Mouse (Mus musculus): ENCODE measurements around the gene Rhbdf1. TPM values are rescaled to one million over a fixed set of nuclear protein-coding genes. Genes with fewer than 3 reads are reported as not detected.

The Rhbdf1 gene
- total RNA-seq, 1 experiment from 2014 or later, result 0.32 TPM

DNA sequence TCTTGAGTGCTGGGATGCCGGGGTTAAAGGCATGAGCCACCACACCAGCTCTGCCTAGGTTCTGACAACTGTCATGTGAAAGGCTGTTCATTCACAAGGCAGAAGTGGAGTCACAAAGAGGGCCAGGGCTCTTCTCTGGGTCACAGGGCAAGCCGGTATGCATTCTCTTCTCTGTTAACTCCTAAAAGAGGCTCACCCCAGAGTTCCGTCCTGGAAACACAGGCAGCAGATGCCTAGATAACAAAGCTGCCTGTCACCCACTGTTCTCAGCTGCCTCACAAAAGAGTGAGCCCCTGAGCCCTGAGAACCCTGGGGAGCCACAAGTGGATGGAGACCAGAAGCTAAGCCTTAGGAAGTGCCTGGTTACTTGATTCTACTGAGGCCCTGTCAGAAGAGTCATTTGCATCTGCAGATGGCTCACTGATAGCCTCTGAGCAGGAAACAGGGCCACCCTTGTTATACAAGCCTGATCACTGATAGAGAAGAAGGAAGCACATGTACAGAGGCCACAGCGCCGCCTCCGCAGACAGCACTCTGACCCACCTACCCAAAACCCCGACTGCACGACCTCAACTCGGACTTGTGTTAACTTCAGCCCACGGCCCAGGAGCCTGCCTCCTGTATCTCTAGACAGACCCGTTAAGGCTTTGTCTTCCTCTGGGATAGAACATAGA, 26.1 kb downstream of the Rhbdf1 start:
- peak; percentile 62 for ATAC-seq (replicated peaks; ENCODE audit: low read depth, poor library complexity, severe bottlenecking)

DNA sequence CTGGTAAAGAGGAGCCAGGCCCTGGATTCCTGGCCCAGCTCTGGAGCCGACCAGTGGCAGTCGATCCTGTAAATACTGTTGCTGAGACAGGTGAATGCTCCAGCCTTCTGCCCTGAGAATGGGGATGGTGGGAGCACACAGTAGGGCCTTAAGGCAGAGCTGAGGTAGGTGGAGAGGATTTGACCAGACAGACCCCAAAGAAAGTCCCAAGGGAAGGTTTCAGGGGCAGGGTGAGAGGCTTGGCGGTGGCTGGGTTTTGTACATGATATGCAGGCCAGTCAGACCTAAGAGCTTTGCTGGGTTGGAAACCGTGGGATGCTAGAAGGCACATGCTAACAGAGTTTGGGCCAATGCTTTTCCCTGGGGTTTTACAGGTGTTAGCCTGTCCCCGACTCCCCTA, 27.5 kb downstream of the Rhbdf1 start:
- ATAC-seq (replicated peaks; ENCODE audit: low read depth, poor library complexity, severe bottlenecking), result no peak

DNA sequence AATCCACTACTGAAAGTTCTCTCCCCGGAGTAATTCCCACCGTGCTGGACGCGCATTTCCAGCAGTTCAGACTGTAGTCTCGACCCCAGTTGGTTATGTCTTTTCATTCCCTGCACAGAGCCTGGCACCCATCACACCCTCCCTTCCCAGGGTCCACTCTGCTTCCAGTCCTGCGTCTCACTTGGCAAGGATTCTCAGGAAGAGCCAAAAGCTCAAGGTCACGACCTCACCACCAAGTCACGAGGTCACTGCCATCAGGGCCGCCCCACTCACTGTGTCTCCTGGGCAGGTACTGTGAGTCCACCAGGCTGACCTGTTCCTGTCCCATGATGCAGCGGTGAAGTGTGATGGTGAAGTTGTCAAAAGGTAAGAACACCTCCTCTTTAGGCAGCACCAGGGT, 28.0 kb downstream of the Rhbdf1 start:
- ATAC-seq (replicated peaks; ENCODE audit: low read depth, poor library complexity, severe bottlenecking), result no peak

DNA sequence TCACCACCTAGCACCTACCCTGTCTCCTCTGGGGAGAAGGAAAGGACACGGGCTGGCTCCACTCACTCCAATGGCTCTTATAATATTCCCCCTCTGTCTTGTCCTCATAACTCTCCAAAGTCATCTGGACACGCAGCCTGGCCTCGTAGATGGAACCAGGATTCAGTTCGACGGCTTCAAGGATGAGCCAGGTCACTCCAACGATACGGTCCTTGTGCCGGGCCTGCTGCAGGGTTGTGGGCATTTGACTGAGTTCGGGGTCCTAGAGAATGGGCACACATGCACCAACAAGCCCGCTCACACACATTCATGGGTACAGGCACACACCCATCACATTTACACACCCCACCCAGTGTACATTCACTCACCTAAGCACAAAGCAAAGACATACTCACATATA, 28.9 kb downstream of the Rhbdf1 start:
- no peak for ATAC-seq (replicated peaks; ENCODE audit: low read depth, poor library complexity, severe bottlenecking)

DNA sequence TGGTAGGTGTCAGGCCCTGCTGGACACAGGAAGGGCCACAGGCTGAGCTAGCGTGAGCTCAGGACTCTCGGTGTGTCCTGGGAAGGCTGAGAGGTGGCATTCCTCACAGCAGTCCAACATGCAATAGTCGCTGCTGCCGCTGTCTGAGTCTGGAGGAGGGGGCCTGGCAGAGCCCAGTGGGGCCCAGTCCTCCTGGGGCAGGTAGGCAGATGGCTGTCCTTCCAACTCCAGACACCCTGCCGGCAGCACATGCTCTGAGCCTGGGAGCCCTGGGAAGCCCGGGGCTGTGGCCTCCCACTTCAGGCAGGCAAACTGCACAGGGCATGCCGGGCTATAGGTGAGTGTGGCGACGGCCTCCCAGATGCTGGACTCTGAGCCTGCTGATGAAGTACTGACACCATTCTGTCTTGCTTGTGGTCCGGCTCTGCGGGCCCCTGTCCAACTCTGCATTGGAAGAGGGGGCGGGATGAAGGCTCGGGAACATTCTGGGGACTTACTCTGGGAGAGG, 31.4 kb downstream of the Rhbdf1 start:
- no peak for ATAC-seq (replicated peaks; ENCODE audit: low read depth, poor library complexity, severe bottlenecking)

DNA sequence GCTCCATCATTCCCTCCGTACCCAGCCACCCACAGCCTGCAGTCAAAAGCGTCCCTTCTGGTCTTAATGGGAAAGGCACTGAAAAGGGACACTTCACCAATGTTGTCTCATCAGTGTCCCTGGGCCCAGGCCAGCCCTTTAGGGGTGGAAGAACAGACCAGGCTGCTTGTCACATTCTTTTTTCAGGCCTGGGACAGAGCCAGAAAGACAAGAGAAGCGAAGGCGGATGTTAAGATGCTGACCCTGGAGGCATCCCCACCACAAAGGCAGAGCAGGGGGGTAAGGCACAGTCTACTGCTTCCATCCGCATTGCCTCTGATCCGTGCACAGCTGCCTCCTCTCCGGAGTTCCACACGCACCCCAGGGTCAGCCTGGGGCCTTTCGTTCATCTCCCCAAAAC, 32.0 kb downstream of the Rhbdf1 start:
- ATAC-seq (replicated peaks; ENCODE audit: low read depth, poor library complexity, severe bottlenecking), result no peak

DNA sequence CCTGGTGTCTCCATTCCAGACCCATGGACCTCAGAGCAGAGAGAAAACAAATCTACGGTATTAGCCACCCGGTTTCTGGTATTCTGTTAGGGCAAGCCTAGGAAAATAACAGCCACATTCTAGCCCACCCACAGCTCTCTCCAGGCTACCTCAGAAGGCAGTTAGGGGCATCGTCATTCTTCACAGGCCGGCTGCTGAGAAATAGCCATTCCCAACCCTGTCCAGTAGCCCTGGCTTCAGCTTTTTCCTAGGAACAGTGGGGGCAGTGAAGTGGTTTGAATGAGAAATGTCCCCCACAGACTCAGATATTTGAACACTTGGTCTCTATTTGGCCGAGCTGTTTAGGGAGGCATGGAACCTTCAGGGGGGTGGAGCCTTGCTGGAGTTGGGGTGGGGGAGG, 32.7 kb downstream of the Rhbdf1 start:
- ATAC-seq (replicated peaks; ENCODE audit: low read depth, poor library complexity, severe bottlenecking), result no peak

DNA sequence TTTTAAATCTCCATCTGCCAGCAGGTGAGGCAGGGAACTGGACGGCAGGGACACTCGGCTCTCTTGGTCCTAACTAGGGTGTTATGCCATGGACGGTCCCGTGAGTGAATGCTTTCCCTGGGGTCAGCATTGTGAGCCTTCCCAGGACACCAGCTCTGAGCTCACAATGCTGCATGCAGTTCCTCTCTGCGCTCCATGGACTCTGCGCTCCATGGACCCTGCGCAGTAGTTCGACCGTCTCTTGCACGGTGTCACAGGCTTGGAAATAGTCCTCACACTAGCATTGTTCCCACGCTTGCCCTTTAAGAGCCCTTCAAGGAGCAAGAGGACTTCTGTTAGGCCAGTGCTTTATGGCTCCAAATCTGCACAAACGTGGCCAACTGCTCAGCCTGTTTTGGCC, 33.2 kb downstream of the Rhbdf1 start:
- no peak for ATAC-seq (replicated peaks; ENCODE audit: low read depth, poor library complexity, severe bottlenecking)

DNA sequence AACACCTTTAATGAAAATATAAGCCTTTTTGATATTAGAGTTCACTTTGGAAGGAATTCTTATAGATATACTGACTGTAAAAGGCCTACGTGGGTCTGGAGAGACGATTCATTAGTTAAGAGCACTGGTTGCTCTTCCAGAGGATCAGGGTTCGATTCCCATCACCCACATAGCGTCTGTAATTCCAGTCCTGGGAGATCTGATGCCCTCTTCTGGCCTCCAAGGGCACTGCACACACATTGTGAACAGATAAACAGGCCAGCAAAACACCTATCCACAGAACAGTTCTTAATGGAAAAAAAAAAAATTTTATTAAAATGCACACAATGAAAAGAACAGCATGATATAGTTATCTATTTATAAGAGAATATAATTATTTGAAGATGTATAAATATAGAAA, 34.8 kb downstream of the Rhbdf1 start:
- no peak for ATAC-seq (replicated peaks; ENCODE audit: low read depth, poor library complexity, severe bottlenecking)

DNA sequence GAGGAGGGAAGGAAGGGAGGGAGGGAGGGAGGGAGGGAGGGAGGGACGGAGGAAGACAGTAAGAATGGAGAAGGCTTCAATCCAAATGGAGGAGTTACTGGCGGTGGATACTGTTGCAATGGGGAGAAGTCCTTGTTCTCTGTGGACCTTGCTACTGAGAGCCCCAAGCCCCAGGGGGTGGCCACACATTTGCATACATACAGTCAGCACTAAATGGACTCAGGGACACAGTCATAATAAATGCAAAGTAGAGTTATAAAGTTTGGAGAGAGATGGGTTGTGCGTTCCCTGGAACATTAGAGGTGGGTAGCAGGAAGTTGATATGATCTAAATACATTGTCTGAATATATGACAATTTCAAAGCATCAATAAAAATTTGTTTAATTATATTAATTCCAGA, 36.1 kb downstream of the Rhbdf1 start:
- ATAC-seq (replicated peaks; ENCODE audit: low read depth, poor library complexity, severe bottlenecking), result no peak

DNA sequence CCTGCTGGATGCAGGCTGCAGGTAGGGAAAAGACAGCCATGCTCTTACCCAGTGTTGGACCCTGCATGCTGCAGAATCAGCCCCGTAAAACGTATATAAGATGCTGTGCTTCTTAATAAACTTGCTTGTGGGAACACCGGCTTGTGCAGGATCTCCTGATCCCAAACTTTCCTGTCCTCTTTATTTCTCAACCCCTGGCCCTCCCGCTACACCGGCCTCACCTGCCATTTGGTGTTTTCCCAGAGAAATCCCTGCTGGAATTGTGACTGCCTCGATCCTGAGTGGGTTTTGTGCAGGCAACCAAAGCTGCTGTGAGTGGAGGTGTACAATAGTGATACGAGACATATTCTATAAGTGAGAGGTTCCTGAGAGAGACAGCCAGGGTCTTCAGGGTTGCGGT, 37.6 kb downstream of the Rhbdf1 start:
- no peak for ATAC-seq (replicated peaks; ENCODE audit: low read depth, poor library complexity, severe bottlenecking)

DNA sequence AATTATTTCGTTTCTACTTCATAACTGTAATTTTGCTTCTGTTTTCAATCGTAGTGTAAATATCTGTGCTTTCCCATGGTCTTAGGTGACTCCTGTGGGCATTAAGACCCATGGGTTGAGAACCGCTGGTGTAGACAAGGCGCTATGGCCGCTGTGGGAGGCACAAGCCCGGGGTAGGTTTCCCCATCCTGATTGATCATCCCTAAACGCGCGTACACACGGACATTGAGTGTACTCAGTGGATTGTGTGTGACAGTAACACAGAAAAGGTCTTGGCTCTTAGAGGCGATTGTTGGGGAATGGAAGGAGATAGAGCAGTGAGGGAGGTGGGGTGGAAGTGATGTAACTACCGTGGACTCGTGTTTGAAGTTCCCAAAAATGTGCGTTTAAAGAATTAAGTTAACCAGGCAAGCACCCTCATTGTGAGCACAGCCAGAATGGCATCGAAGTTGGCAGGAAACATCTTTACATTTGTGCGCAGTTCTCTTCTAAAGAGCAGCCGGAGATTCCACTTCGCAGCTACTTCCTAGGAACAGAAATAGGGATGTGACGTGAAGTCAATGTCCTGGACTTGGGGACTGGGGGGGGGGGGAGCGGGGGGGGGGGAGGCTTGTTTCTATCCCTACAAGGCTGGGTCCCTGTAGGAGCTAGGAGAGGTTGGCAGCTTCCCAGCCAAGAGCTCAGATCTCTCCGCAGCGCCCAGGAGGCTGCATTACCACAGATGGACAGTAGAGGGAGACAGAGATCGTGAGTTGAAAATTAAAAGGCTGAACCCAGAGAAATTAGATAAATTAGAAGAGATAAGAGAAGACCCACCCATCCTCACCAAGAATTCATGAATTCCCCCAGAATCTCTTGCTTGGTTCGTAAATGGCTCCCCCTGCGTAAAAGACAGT, 39.9 kb downstream of the Rhbdf1 start:
- peak; percentile 79; the same call in 1 of the 2 replicates for ATAC-seq (replicated peaks; ENCODE audit: low read depth, poor library complexity, severe bottlenecking)

DNA sequence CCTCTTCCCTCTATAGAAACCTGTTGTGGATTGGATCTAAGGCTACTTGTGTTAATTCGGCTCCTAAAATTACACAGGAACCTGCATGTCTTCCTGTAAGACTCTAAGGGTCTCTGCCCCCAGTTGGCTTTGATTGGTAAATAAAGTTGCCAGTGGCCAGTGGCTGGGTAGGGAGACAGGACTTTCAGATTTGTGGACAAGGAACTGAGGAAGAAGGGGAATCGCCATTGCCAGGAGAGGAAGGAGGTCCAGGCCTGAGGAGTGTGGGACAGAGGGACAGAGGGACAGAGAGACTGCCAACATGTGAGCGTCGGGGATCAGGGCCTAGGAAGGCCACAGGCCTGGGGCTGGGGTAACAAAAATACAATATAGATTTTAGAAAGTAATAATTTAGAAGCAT, 40.9 kb downstream of the Rhbdf1 start:
- ATAC-seq (replicated peaks; ENCODE audit: low read depth, poor library complexity, severe bottlenecking), result no peak

DNA sequence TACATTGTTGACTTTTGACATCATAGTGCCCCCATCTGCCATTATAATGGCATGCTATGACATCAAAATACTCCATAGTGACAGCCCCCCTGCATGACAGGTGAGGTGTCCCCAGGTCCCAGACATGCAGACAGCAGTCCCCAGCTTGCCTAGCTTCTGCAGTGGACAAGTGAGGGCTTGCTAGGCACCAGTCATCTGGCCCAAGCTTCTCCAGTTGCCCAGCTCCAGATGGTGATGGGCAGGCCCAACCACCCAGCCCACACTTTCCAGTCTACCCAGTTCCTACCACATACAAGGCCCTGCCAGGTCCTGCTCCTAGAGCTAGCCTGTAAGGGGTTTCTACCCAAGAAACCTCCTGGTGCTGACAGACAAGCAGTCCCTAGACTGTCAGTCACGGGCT, 43.6 kb downstream of the Rhbdf1 start:
- no peak for ATAC-seq (replicated peaks; ENCODE audit: low read depth, poor library complexity, severe bottlenecking)

DNA sequence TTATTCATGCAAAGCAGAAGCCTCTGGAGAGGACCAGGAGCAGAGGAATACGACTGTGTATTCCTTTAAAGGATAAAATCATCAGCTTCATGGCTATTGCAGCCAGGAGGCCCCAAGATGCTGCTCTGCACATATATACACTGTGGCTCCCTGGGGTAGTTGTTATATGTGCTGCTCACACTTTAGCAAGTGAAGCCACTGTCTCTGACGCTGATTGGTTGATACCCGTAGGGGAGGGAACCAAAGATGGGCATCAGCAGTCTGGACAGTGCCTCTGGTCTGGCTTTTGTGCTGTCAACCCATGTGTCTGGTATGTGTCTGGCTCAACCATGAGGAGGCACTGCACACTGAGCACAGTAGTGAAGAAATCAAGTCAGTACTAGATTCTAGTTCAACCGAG, 55.4 kb downstream of the Rhbdf1 start:
- ATAC-seq (replicated peaks; ENCODE audit: low read depth, poor library complexity, severe bottlenecking), result no peak

DNA sequence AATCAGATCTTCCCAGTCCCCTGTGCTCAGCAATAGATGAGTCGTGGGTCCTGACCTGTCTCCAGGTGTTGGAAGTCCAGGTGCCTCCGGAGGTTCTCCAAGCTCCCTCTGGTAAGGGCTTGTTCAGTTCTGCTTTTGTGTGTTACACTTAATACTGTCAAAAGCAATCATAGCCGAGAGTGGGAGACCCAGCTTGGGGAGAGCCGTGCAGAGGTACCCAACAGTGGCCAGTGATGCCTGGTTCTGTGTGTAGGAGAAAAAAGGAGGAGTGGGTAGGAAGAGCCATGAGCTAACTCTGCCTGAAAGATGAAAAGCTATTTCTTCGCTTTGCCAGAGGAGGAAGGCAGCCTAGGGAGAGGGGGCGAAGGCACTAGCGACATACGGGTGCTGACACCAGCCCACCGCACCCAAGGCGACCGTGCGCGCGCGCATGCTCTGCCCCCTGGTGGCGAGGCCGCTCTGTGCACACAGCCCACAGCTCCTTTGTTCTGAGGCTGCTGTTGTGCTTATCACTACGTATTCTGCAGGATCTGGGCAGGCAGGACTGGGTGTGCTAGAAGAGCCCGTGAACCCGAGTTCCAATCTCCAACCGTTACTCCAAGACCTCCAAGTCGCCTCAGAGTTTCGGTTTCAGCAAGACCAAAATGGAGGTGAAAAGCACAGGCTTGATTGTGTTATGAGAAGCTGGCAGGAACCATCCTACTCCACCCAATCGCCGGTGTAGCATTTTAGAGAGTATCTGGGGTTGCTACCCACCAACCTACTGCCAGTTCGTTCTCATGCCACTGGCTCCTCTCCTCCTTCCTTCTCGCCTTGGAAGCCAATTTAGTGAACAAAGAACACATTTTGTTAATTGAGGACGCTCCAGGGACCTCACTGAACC, 59.9 kb downstream of the Rhbdf1 start:
- ATAC-seq (replicated peaks; ENCODE audit: low read depth, poor library complexity, severe bottlenecking), result peak; percentile 99

DNA sequence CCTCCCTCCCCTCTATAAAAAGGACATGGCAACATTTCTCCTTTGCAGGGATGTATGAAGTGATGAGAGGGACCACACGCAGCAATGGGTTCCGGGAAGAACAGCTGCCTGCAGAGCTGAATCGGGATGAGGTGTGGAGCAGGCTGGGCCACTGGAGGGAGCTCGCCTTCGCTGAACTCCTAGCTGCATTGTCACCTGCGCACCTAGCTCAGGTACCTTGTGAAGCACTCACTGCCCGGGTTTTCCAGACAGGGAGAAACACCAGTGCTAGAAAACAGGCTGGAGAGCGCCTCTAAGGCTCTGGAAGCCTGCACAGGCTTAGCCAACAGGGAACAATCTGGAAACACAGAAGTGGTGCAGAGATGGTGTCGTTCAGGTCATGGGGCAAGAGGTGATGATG, 60.6 kb downstream of the Rhbdf1 start:
- no peak for ATAC-seq (replicated peaks; ENCODE audit: low read depth, poor library complexity, severe bottlenecking)

DNA sequence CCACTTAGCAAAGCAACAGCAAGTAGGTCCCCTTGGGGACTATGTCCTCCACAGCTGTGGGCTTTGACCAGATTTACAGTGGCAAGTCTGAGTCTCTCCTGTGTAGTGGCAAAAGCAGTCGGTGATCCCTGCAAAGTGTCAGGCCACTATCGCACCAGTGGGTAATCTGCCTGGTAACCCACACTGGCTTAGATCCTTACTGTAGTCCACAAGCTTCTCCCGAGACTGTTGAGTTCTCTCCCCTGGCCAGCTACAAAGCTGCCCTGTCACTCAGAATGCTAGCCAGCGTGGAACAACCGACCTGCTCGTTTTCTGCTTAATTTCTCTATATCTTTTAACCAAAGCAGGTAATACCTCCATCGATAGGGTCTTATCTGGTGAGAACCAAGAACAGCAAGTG, 61.8 kb downstream of the Rhbdf1 start:
- no peak for ATAC-seq (replicated peaks; ENCODE audit: low read depth, poor library complexity, severe bottlenecking)
